Mouse (Mus musculus) limb, embryonic 12.5 days (tissue): ENCODE measurements around the gene Rpl10a. TPM values are rescaled to one million over a fixed set of nuclear protein-coding genes. Genes with fewer than 3 reads are reported as not detected.
A peak's percentile ranks its signal among the peaks of the same experiment; 100 is the strongest.

ENCODE experiments used
- ATAC-seq: fragments of 200-750 bp; cut with Nextera tagmentation; 2 replicates; pipeline ENCODE4 v1.8.0; 2017; ENCODE audit warnings: low read depth, moderate TSS enrichment; ENCODE audit not compliant: insufficient number of reproducible peaks, insufficient read depth, low FRiP score, low TSS enrichment
- H3K27ac ChIP-seq: fragments of 300-500 bp; sonication (generic); 2 replicates; pipeline ENCODE4 v1.5.1; 2016; ENCODE audit warnings: mild to moderate bottlenecking, moderate library complexity
- H3K27me3 ChIP-seq: fragments of 300-500 bp; sonication (generic); 2 replicates; pipeline ENCODE4 v1.6.1; 2016; ENCODE audit warnings: mild to moderate bottlenecking, moderate library complexity
- H3K36me3 ChIP-seq: fragments of 300-500 bp; sonication (generic); 2 replicates; pipeline ENCODE4 v1.6.1; 2016; ENCODE audit warnings: mild to moderate bottlenecking, moderate library complexity
- H3K4me1 ChIP-seq: fragments of 300-500 bp; sonication (generic); replicated peaks from 2 replicates; pipeline ENCODE4 v1.6.1; 2016
- H3K4me2 ChIP-seq: fragments of 300-500 bp; sonication (generic); 2 replicates; pipeline ENCODE4 v1.6.1; 2016; ENCODE audit warnings: mild to moderate bottlenecking, moderate library complexity
- H3K4me3 ChIP-seq: fragments of 300-500 bp; sonication (generic); replicated peaks from 2 replicates; pipeline ENCODE4 v1.5.1; 2016; ENCODE audit warnings: mild to moderate bottlenecking
- H3K9ac ChIP-seq: fragments of 300-500 bp; sonication (generic); replicated peaks from 2 replicates; pipeline ENCODE4 v1.6.1; 2016; ENCODE audit warnings: mild to moderate bottlenecking, moderate library complexity
- H3K9me3 ChIP-seq: fragments of 300-500 bp; sonication (generic); 2 replicates; pipeline ENCODE4 v1.6.1; 2016; ENCODE audit warnings: mild to moderate bottlenecking, moderate library complexity
- WGBS: fragments of 180-500 bp; shearing (Covaris S2); methylation state at CpG from one replicate; pipeline ENCODE4 v1.1.7; 2016; 5-methylcytosine and 5-hydroxymethylcytosine counted together
- polyA plus RNA-seq: library from polyadenylated mRNA; unstranded; fragments of >200 nt; fragmentation: Nextera tagmentation; extraction: Ambion mirVana; gene quantifications from 2 replicates; pipeline ENCODE4 v1.2.1, GENCODE M21; 2016

Gene Rpl10a
- polyA plus RNA-seq, 1 experiment from 2014 or later, result 537 TPM

DNA sequence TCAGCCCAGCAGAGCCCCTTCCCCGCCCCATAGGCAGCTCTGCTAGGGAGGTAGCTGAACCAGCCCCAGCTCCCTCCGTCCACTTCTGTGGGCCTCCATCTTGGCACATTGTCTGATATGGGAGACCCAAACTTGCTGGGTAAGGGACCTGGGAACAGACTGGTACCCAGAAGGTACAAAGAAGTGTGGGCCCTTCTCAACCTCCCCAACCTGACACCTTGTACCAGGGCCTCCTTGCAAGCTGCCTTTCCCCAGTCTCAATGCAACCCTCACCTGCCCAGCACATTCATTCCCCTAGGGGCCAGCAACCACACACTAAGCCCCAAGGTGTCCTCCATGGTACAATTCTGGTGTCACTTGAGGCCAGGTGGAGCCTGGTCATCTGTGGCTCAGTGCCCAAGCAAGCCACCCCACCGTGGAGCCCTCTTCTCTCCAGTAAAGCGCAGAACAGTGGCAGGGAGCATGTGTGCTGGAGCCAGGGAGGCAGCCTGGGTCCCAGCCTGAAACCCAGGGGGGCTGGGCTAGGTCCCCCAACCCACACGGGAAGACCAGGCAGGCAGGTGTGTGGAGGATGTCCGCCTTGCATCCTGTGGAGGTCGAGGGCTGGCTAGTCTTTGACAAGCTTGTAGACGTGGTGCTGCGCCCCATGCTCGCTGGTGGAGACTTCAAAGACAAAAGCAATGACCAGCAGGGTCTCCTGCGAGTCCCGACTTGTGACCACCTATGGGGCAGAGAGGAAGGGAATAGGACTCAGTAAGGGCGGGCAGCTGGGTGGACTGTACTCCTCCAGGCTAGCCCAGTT lies 4.0 kb downstream of the Rpl10a start:
- Histone ChIP-seq H3K9ac (no peak overlapping the region), H3K36me3 (peaks cover 78% of the 10 kb centered on the region), H3K27ac (peak overlapping the region; percentile 41), H3K9me3 (no peaks in the 10 kb centered on the region), H3K27me3 (no peaks in the 10 kb centered on the region), H3K4me1 (peaks cover 61% of the 10 kb centered on the region), H3K4me3 (no peak overlapping the region), H3K4me2 (peak overlapping the region; percentile 4; the same call in 1 of the 2 replicates)
- ATAC-seq, result no peak
- 44% methylated on average over 13 of the region's 13 CpGs for WGBS

DNA sequence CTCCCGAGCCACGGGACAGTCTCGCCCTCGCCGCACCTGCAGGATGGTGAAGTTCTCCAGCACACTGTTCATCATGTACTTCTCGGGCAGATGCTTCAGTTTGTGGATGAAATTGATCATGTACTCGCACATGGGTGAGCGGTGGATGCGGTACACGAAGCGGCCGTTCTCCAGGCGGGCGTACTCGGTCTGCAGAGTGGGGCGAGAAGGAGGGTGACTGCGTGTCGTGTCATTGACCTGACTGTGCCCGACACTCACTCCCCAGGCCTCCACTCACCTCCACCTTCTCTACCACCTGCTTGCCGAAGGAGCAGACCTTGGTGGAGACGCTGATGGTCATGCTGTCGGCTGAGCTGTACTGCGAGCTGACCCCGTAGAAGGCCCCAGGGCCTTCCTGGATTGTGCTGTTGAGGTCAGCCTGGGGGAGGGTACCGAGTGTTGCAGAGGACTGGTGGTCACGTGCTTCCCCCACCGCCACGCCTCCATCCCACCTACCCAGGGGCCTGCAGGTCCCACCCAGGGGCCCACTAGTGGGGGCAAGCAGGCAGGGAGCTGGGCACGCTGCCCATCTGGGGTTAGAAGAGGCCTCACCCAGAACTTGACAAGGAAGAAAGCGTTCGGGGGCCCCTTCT lies 4.8 kb downstream of the Rpl10a start:
- peak overlapping the region; percentile 5; the same call in 1 of the 2 replicates for H3K4me2 ChIP-seq
- WGBS, result 45% methylated on average over 31 of the region's 31 CpGs
- ATAC-seq, result no peak

DNA sequence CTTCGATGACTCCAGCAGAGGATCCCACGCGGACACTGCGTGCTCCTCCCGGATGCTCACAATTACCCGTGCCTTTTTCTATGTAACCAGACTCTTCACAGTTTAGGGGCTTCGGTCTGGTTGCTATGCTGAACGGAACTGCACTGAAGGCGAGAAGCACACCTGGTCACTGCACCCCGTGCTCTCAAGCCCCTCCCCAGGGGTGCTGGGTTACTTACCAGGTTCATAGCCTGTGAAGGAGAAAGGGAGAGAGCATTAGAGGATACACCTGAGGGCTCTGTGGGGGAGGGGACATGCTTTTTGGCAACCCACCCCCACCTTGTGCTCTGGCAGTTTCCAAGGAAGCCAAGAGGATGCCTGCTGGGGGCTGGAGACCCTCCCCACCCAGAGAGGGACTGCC lies 7.0 kb downstream of the Rpl10a start:
- 72% methylated on average over 10 of the region's 10 CpGs for WGBS
- no peak for ATAC-seq
- no peak overlapping the region for H3K9ac ChIP-seq

More for the DNA sequence above, 4.8 kb downstream of the Rpl10a start:
- Histone ChIP-seq H3K9me3 (no peaks in the 10 kb centered on the region), H3K4me1 (peaks cover 54% of the 10 kb centered on the region), H3K27me3 (no peaks in the 10 kb centered on the region), H3K4me3 (no peak overlapping the region), H3K36me3 (peaks cover 85% of the 10 kb centered on the region), H3K9ac (peak overlapping the region; percentile 37; the same call in 1 of the 2 replicates), H3K27ac (peak overlapping the region; percentile 41)

DNA sequence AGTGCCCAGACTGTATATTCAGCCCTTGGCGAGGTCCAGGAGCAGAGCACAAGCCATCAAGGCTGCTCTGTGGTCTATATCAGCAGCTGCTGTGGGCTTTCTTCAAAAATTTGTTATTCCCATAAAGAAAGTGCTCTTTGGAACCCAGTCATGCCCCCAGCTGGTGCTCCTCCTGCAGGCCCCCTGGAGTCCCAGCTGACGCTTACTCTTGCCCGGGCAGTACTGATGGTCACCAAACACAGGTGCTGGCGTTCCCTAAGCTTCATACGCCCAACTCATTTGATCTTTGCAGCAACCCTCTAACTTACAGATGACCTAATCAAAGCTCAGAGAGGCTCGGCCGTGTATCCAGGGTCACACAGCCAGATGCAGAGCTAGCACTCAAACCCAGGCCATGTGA lies 9.3 kb downstream of the Rpl10a start:
- peaks cover 46% of the 10 kb centered on the region for H3K4me1 ChIP-seq

More for the DNA sequence above, 7.0 kb downstream of the Rpl10a start:
- Histone ChIP-seq H3K4me3 (no peak overlapping the region), H3K27ac (no peak overlapping the region), H3K4me2 (no peak overlapping the region), H3K27me3 (no peaks in the 10 kb centered on the region), H3K9me3 (no peaks in the 10 kb centered on the region), H3K4me1 (peaks cover 42% of the 10 kb centered on the region), H3K36me3 (peaks cover 95% of the 10 kb centered on the region)

DNA sequence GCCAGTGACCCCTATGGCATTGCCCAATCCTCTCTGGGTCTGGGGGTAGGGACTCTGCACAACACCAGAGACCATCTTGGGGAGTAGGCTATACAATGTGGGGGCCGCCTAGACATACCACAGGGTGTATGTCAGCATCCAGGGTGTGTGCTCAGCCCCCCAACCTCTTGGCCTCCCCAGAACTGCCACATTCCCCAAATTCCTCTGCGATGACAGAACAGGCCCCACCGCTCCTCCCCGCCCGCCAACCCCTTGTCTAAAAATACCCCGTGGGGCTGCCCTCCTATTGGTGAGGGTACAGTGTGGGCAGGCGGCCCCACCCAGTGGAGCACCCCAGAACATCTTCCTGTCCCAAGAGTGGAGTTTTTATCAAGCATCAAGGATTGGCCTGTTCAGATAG lies 12.3 kb downstream of the Rpl10a start:
- Histone ChIP-seq H3K4me3 (peak overlapping the region; percentile 2), H3K36me3 (peaks cover 59% of the 10 kb centered on the region), H3K27ac (peak overlapping the region; percentile 24; the same call in 1 of the 2 replicates), H3K4me2 (peak overlapping the region; percentile 50), H3K27me3 (no peaks in the 10 kb centered on the region), H3K4me1 (peaks cover 50% of the 10 kb centered on the region), H3K9me3 (no peaks in the 10 kb centered on the region), H3K9ac (no peak overlapping the region; the same call in 1 of the 2 replicates)
- 79% methylated on average over 7 of the region's 7 CpGs for WGBS
- ATAC-seq, result no peak

More for the DNA sequence above, 9.3 kb downstream of the Rpl10a start:
- no peak for ATAC-seq
- Histone ChIP-seq H3K9me3 (no peaks in the 10 kb centered on the region), H3K4me2 (no peak overlapping the region), H3K27me3 (no peaks in the 10 kb centered on the region), H3K27ac (no peak overlapping the region), H3K9ac (no peak overlapping the region), H3K36me3 (peaks cover 84% of the 10 kb centered on the region), H3K4me3 (no peak overlapping the region)
- WGBS, result 88% methylated on average over 7 of the region's 7 CpGs

DNA sequence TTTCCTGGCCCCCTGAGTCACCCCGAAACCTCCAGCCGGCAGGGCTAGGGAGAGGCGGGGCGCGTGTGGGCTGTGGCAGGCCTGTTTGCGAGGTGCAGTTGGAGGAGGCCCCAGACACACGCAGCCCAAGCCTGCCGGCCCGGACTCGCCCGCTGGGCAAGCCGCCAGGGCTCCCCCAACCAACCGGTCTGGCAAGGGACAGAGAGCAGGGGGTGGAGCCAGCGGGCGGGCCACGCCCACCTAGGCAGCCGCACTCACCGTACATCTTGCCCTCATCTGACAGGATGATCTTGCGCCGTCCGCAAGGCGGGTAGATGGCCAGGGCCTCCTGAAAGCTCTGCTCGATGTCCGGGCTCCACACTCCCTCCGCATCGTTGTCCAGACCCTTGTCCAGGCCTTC lies 12.8 kb downstream of the Rpl10a start:
- H3K9me3 ChIP-seq, result no peaks in the 10 kb centered on the region
- H3K4me1 ChIP-seq, result peaks cover 54% of the 10 kb centered on the region
- H3K36me3 ChIP-seq, result peaks cover 54% of the 10 kb centered on the region
- peak overlapping the region; percentile 2 for H3K4me3 ChIP-seq
- peak overlapping the region; percentile 24; the same call in 1 of the 2 replicates for H3K27ac ChIP-seq
- WGBS, result 7% methylated on average over 26 of the region's 26 CpGs
- H3K4me2 ChIP-seq, result peak overlapping the region; percentile 50
- no peaks in the 10 kb centered on the region for H3K27me3 ChIP-seq
- ATAC-seq, result peak; percentile 48; the same call in 1 of the 2 replicates
- no peak overlapping the region; the same call in 1 of the 2 replicates for H3K9ac ChIP-seq

DNA sequence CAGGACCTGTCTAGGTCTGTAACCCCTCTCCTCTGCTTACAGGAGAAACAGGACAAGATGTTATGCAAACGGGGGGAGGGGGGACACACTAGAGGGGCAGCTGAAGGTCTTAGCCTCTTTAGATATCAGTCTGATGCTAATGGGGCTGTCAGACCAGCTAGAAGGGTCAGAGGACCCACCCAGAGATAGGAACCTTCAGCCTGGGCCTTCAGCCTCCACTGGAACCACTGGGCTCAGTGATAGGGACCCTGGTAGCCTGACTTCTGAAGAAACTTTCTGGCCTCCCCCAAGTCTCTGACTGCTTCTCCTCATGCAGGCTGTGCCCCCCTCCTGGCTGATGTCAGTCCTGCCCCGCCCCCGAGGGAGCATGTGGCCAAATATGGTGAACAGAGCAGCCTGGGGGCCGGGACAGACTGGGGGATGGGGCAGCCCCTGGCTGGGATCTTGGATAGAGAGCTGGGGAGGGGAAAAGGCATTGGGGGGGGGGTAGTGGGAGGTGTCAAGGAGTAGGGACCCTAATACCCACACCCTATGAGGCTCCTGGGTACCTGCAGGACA lies 15.9 kb downstream of the Rpl10a start:
- peak overlapping the region; percentile 91; the same call in 1 of the 2 replicates for H3K27ac ChIP-seq
- H3K36me3 ChIP-seq, result peaks cover 26% of the 10 kb centered on the region
- H3K4me1 ChIP-seq, result peaks cover 85% of the 10 kb centered on the region
- H3K9me3 ChIP-seq, result no peaks in the 10 kb centered on the region
- H3K27me3 ChIP-seq, result no peaks in the 10 kb centered on the region
- peak overlapping the region; percentile 56 for H3K4me2 ChIP-seq
- 17% methylated on average over 4 of the region's 4 CpGs for WGBS
- H3K9ac ChIP-seq, result peak overlapping the region; percentile 44
- no peak for ATAC-seq
- no peak overlapping the region for H3K4me3 ChIP-seq

DNA sequence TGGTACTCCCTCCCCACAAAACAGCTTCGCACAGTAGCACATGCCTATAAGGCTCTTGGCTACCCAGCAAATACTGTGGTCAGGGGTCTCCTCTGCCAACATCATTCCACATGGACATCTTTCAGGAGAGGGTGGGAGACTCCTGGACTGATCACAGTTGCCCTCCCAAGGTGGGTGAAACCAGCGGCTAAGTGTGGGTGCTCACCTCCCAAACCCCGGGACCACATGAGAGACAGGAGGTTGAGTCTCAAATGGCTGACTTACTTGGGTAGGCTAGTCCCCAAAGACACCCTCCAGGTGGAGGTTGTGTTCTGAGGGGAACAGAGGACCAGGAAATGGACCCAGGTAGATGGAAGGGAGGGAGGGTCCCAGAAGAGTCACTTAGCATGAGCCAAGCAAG lies 16.4 kb downstream of the Rpl10a start:
- H3K27me3 ChIP-seq, result no peaks in the 10 kb centered on the region
- peak overlapping the region; percentile 56 for H3K4me2 ChIP-seq
- H3K9me3 ChIP-seq, result no peaks in the 10 kb centered on the region
- H3K4me1 ChIP-seq, result peaks cover 89% of the 10 kb centered on the region
- peaks cover 21% of the 10 kb centered on the region for H3K36me3 ChIP-seq
- peak overlapping the region; percentile 24; the same call in 1 of the 2 replicates for H3K4me3 ChIP-seq
- peak overlapping the region; percentile 44 for H3K9ac ChIP-seq
- WGBS, result 44% methylated on average over 3 of the region's 3 CpGs
- ATAC-seq, result no peak
- peak overlapping the region; percentile 91 for H3K27ac ChIP-seq

DNA sequence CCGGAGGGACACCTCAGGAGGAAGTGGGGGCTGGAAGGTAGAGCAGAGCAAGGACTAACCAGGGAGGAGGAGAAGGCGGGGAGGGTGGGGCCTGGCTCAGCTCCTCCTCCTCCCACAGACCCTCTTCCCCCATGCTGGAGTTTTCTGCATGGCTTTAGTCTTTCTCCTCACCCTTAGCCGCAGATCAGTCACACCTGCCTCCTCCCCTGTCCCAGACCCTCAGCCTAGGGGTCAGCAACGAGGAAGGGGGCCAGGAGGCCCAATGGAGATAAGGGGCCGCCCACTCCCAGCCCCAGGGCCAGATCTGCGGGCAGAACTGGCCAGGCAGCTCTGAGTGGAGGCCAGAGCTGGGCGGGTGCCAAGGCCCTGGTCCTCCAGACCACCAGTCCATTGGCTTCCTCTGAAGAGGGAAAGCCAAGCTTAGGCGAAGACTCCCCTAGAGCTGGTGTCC lies 17.0 kb downstream of the Rpl10a start:
- Histone ChIP-seq H3K36me3 (peaks cover 15% of the 10 kb centered on the region), H3K4me3 (peak overlapping the region; percentile 24), H3K9ac (peak overlapping the region; percentile 44), H3K9me3 (no peaks in the 10 kb centered on the region), H3K27ac (peak overlapping the region; percentile 91), H3K4me1 (peaks cover 89% of the 10 kb centered on the region), H3K27me3 (no peaks in the 10 kb centered on the region), H3K4me2 (peak overlapping the region; percentile 56)
- ATAC-seq, result no peak
- WGBS, result 4% methylated on average over 8 of the region's 8 CpGs

DNA sequence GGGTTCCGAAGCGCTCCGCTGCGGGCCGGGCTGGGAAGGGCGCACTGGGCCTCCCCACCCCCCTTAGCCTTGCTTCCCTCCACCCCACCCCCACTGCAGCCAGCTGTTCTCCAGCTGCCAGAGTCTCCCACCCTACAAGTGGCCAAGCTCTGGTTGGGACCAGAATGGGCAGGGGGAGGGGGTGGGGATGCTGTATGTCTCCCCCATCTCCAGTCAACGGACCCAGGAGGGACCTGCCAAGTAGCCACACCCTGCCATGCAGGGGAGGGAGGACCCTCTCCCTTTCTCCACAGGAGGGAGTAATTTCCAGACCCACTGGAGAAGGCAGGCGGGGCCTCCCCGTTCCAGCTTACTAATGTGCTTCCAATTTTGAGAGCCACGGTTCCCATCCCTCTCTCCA lies 17.6 kb downstream of the Rpl10a start:
- ATAC-seq, result no peak
- Histone ChIP-seq H3K9ac (peak overlapping the region; percentile 44), H3K27me3 (no peaks in the 10 kb centered on the region), H3K4me3 (peak overlapping the region; percentile 24), H3K9me3 (no peaks in the 10 kb centered on the region), H3K4me2 (peak overlapping the region; percentile 56), H3K36me3 (peaks cover 9% of the 10 kb centered on the region), H3K27ac (peak overlapping the region; percentile 91), H3K4me1 (peaks cover 83% of the 10 kb centered on the region)
- WGBS, result 4% methylated on average over 10 of the region's 10 CpGs

DNA sequence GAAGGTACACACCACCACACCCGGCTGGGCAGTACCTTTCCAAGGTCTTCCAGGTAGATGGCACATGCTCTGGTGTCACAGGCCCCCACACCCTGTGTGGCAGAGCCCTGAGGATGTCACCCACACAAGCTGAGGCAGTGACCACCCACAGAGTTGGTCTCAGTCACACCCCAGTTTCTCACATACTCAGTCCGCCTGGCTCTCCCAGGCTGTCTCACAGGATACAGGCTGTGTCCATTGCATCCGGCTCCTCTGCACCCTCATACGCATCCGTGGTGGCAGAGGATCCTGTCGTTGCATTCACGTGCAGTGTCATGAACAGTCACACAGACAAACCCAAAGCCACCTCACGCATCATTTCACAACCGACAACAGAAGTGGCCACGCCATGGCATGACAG lies 19.1 kb downstream of the Rpl10a start:
- Histone ChIP-seq H3K27ac (peak overlapping the region; percentile 23; the same call in 1 of the 2 replicates), H3K9me3 (no peaks in the 10 kb centered on the region), H3K4me2 (no peak overlapping the region), H3K36me3 (peaks cover 5% of the 10 kb centered on the region; the same call in 1 of the 2 replicates), H3K9ac (no peak overlapping the region), H3K4me3 (no peak overlapping the region), H3K4me1 (peaks cover 82% of the 10 kb centered on the region), H3K27me3 (no peaks in the 10 kb centered on the region; the same call in 1 of the 2 replicates)
- no peak for ATAC-seq
- WGBS, result 81% methylated on average over 10 of the region's 10 CpGs
